Mouse (Mus musculus): Measurements from ENCODE around the gene Ctrc.

Ctrc gene

DNA sequence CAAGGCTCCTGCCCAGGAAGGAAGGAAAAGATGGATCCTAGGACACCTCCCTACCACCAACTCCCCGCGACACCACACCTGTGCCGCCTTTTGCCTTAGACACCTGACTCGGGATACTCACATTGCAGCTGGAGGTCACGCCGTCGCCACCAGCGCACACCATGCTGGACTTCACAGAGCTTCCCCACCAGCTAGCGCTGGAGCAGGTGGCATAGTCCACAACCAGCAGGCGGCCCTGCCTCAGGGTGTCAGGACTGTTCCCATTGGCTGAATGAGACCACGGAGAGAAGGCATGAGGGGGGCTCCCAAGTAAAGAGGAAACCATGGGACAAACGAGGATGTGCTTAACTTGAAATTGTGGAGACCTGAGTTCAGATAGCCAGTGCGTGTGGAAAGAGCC lies 27.3 kb downstream of the Ctrc start:
- DNase-seq (ENCODE audit: low spot score): no peak

DNA sequence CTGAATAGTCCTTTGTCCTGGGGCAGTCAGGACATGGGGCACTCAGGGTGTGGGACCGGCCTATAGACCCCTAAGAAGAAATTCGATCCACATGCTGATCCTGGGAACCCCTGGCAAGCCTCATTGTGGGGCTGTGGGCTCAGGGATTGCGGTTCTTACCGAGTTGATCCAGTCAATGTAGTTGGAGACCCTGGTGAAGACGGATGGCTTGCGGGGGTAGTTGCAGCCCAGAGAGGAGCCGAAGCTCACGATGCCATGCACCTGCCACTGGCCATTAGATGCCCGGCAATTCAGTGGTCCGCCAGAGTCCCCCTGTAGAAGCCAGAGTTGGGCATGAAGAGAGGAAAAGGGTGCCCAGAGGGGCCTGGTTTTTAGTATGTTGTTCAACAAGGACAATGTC lies 28.5 kb downstream of the Ctrc start:
- no peak for DNase-seq (ENCODE audit: low spot score)

DNA sequence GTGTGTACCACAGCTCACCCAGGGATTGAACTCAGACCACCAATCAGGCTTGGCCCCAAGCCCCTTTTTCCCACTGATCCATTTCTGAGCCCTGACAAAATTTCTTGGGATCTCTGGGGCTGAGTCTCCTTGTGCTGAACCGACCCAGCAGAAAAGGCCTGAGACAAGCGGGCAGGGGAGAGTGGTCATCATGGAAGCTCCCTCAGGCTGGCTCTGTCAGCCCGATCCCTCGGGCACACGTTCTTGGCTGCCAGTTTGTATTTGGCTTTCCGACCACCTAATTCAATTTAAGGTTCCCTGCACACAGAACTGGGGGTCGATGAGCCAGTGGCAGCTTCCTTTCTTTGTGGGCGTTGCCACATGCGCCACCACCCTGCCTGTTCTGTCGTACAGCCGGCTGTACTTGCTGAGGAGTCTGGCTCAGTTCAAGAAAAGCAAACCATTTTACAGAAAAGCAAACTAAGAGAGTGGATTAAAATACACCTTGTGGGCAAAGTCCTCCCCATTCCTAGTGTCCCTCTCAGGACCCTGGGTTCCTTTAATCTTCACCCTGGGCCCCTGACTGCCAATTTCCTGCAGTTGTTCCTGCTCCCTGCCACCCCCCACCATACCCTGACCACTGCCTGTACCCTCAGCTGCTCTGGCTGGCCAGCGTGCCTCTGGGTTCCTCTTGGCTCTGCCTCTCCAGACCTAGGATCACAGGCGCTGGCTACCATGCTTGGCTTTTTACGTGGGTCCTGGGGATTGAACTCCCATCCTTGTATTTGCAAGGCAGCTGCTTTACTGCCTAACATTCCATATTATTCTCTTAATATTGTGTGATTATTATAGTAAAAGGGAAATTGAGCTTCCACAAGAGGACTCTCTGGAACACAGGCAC lies 29.1 kb downstream of the Ctrc start:
- no peak for DNase-seq (ENCODE audit: low spot score)

DNA sequence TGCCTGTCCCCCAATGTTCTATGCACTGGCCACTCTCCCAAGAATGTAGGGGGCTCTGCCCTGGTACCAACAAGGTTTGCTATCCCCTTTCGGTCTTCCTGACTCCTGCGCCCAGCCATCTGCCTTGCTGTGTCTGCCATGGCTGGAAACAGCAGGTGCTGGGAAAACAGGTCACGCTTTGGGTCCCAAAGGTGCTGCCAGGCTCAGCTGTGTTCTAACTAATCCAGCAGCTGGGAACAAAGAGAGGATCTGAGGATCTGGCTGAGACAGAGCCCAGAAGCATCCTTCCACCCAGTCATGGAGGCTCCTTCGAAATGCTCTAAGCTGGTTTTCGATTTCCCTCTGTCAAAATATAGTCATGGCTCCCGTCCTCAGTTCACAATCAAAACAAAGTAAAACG lies 29.9 kb downstream of the Ctrc start:
- DNase-seq (ENCODE audit: low spot score): no peak

DNA sequence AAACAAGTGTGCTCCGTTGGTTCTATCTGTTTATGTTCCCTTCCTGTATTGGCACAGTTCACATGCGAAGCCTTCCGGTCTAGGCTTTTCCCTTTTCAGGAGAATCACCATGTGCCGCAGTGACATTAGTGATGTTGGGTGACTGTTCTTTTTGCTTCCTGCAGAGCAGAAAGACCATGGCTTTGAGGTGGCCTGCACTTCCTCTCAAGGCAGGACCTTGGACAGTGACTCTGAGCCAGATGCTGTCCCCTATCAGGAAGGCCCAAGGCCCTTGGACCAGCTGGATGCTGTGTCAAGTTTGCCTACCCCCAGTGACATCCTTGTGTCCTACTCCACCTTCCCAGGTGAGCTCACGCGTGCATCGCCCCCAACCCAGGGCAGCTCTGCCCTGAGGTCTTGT lies 34.8 kb downstream of the Ctrc start:
- DNase-seq (ENCODE audit: low spot score): no peak

DNA sequence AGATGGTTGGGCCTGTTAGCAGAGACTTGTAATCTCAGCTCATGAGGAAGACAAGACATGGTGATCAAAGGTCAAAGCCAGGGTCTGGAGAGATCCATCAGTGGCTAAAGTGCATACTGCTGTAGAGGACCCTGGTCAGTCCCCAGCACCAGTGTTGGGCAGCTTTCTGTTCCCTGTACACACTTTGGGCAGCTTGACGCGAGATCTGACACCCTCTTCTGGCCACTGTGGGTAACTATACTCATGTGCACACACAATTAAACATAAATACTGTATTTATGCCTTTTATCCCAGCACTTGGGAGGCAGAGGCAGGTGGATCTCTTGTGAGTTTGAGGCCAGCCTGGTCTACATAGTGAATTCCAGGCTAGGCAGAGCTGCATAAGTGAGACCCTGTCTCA lies 35.2 kb downstream of the Ctrc start:
- no peak for DNase-seq (ENCODE audit: low spot score)

DNA sequence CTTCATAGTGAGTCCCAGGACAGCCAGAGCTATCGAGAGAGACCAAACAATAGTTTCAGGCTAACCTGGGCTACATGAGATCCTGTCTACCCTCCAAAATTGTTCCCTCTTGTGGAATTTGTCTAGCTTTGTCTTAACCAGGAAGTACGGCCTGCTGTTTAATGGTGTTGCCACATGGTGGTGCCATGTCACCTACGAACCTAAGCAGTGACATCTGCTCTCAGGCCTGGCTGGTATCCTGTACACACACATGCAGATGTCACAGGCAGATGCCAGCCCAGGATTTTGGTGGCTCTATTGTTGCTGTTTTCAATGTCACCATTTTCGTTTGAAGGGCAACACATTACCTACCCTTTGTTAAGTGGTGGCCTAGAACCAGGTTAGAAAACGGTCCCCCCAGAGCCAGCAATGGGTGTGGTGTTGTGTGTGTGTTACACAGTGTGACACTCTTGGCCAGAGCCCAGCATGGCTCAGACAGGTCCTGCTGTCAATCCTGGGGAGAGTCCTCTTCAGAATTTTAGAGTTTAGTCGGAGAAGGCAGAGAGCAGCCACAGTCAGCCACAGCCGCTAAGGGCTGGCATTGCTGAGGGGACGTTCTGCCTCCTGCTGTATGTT lies 36.2 kb downstream of the Ctrc start:
- DNase-seq (ENCODE audit: low spot score): no peak

DNA sequence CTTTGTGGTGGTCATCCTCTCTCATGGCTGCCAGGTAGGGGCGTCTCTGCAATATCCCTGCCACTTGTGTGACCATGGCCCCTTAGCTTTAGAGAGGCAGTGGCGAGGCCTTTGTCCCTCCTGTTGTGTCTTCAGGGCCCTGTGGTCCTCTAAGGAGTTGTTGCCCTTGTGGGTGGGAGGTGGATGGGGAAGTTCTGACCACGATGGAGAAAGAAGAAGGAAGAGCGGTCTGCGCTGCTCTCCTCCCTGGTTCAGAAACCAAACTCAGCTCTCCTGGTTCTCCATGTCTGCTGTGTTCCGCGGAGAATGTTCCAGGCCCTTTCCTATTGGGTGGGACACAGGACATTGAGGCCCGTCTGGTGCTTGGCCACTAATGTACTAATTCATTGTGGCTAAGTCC lies 40.3 kb downstream of the Ctrc start:
- DNase-seq (ENCODE audit: low spot score): no peak

DNA sequence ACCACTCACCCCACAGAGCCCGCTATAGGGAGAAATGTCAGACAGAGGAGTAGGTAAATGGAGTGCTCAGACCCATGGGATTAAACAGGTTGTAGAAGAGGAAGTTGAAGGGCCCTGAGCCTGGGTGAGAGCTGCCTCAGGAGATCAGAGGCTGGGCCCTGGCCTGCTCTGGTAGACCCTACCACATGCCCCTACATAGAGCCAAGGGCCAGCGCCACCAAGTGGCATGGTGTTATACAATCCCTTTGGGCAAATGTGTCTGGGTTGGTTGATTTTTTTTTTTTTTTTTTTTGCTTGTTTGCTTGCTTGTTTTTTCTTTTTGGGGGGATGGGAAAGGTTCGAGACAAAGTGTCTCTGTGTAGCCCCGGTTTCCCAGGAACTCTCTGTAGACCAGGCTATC lies 42.1 kb downstream of the Ctrc start:
- no peak for DNase-seq (ENCODE audit: low spot score)

DNA sequence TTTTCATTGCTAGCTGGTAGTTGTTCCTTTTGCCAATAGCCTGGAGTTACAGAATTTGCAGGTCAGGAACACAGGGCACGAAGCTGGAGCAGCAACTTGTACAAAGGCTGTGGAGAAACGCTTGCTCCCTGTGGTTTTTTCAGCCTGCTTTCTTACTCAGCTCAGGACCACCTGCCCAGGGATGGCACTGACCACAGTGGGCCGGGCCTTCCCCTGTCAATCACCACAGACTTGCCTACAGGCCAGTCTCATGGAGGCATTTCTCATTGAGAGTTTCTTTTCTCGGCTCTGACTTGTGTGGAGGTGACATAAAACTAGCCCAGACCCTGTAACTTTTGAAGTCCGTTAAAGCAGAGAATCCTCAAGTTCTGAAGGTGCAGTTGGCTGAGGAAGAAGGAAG lies 48.6 kb downstream of the Ctrc start:
- DNase-seq (ENCODE audit: low spot score): no peak

DNA sequence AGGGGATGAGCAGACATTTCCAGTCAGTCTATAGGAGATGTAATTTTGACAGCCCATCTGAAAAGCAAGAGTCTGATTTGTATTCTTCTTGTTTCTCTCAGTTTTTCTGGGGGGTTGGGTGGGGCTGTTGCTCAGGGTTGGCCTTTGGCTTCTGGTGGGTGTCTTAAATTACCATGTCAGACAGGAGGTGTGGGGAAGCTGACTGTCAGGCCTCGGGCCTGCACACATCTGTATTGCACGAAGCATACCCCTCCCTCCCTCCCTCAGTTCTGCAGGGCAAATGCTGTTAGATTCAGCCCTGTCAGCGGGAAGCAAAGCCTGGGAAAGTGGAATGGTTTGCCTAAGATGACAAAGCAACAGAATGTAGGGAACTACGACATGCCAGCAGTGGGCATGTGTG lies 49.2 kb downstream of the Ctrc start:
- DNase-seq (ENCODE audit: low spot score): no peak

DNA sequence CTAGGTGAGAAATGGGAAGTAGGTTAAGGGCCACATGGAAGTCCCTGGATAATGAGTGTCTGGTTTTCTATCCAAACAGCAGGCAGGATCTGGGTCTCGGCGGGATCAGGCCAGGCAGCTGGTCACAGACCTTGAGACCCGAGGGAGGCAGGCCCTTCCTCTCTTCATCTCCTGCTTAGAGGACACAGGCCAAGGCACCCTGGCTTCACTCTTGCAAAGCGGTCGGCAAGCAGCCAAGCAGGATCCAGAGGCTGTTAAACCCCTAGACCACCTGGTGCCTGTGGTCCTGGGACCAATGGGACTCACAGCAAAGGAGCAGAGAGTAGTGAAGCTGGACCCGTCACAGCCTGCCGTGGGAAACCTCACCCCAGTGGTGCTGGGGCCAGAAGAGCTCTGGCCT lies 49.8 kb downstream of the Ctrc start:
- no peak for DNase-seq (ENCODE audit: low spot score)

DNA sequence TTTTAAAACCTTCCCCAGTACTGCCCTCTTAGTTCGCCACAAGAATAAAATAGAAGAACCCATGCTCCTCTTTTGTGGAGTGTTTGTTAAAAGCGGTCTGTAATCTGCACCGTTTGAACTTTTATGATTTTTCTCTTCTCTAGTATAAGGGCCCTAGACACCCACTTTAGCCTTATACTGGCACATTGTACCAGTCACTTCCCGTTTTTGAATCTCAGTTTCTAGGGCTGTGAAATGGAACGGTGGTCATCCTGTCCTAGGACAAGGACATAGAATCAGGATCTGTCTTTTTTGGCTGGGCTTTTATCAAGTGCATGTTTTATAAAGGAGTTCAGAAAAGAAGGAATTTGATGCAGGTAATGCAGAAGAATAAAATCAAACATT lies 52.0 kb downstream of the Ctrc start:
- no peak for DNase-seq (ENCODE audit: low spot score)

DNA sequence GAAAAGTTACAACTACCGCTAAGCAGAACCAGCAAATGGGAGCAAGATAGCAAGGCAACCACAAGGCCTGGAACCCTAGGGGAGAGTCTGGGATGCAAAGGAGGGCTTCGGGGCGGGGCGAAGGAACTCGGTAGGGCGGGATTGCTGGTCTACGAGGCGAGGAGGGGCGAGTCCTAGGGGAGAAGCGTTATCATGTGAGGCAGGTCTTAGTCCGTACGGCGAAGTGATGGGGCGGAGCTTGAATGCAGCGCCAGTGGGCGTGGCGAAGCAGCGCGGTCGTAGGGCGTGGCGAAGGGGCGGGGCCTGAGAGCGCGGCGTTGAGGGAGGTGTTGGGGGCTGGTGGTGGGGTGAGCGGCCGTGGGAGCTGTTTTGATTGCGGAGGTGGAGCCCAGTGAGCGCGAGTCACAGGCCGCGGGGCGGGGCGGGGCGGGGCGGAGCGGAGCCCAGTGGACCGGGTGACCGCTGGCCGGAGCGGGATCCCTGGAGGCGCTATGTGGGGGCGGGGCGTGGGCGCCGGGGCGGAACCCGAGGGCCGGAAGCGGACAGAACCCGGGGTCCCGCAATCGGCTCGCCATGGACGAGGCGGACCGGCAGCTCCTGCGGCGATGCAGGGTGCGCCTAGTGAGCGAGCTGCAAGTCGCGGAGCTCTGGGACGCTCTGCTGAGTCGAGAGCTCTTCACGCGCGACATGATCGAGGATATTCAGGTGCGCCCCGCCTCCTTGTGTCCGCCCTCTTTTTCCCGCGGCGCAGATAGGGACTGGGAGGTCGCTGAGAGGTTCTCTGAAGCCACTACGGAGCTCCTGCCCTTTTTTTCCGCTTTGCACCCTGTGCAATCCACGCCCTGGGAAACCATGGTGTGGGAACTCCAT lies 52.6 kb downstream of the Ctrc start, which contains the start of gene Casp9:
Gene Casp9 (plus strand): TSS at position 331 of the 870 bp plus-strand sequence.
- peak; percentile 93 for DNase-seq (ENCODE audit: low spot score)

DNA sequence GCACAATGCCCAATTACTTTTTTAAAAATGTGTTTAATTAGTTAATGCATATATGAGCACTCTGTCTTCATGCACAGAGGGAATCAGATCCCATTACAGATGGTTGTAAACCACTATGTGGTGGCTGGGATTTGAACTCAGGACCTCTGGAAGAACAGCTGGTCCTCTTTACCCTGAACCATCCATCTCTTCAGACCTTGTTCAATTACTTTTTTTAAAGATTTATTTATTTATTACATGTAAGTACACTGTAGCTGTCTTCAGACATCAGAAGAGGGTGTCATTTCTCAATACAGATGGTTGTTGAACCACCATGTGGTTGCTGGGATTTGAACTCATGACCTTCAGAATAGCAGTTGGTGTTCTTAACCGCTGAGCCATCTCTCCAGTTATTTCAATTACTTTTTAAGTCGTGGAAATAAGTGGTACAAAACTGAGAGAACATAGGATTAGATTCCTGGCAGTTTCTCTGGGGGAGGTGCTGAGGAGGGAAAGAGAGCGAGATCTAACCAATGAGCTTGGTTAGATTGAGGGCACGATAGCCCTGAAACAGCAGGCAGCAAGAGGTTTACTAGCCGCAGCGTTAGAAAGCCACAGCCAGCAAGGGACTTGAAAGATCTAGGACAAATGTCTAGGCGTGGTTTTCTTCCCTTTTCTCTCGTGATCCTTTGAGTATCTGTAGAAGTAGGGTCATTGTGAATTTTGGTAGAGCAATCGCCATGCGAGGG lies 53.4 kb downstream of the Ctrc start:
- DNase-seq (ENCODE audit: low spot score): no peak

DNA sequence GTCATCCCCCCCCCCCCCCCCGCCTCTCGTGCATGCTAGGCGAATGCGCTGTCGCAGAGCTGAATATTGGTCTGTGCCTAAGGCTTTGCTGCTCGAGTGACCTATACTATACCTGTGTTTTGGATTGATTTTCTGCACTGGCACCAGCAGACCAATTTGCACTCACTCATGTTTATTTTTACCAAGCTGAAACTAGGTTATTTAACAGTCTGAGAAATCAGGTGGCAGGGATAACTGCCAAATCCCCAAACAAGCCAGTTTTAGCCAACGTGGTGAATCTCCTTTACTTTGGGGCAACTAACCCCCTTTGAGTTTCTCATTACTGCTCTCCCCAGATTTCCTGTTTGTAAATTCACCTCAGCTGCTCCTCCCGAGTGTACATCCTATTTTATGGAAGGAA lies 54.2 kb downstream of the Ctrc start:
- no peak for DNase-seq (ENCODE audit: low spot score)

DNA sequence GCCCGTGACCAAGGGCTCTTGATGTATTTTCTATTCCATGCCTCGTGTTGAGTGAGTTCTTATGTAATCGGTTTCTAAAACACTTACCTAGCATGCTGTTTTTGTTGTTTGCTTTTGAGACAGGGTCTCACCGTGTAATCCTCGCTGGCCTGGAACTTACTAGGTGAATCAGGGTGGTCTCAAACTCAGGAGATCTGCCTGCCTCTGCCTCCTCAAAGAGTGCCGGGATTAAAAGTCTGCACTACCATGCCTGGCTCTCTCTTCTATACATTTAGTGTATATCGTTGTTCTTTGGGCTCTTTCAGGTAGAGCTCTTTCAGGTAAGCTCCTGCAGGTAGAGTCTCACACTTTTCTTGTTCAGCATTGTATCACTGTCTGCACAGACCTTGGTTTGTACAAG lies 54.7 kb downstream of the Ctrc start:
- DNase-seq (ENCODE audit: low spot score): no peak

DNA sequence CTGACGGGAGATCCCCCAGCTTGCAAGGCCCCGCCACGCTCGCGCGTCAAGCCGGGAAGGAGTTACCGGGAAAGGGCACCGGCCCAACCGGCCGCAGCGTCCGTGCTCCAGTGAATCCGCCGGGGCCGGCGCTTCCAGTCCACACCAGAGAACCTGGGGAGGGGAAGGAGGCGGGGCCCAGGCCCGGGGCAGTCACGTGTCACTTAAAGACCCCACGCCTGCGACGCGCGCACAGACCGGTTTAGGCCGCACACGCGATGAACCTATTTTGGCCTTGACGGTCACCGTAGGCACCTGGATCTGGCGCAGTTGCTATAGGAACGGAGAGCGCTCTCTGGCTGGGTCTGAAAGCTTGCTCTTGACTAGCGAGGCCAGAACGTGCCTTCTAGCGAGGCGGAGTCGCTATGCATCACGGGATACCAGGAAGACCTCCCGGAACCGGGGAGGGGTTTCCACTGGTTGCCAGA lies 55.6 kb downstream of the Ctrc start, which contains the start of gene Dnajc16:
Gene Dnajc16 (minus strand): TSS at position 408 of the 467 bp plus-strand sequence.
- DNase-seq (ENCODE audit: low spot score): peak; percentile 86

DNA sequence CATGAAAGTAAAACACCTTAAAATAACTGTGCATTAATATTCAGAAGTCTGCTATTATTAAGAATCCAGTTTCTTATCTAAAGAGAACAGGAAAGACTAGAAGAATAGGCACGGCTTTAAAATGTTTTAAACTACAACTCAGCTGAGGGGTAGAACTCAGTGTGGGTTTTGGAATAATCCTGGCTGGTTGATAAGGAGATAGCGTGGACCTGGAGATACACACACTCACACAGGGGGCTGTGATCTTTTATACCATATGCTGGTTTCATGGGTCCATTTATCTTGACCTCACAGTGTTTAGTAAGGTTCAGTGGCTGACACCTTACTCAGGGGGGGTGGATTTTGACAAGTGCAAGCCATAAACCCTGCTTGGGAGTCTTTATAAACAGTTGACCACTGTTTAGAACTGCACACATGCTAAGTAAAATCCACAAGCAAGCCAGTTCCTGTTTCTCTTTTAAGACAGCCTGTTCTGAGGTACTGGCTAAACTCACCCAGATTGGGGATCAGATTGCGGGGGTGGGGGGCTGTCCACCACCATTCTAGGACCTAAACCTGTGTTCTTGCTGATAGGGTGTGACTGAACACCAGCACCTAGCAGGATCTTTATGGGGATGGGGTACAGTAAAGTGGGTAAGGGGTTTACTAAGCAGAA lies 56.5 kb downstream of the Ctrc start:
- DNase-seq (ENCODE audit: low spot score): no peak

DNA sequence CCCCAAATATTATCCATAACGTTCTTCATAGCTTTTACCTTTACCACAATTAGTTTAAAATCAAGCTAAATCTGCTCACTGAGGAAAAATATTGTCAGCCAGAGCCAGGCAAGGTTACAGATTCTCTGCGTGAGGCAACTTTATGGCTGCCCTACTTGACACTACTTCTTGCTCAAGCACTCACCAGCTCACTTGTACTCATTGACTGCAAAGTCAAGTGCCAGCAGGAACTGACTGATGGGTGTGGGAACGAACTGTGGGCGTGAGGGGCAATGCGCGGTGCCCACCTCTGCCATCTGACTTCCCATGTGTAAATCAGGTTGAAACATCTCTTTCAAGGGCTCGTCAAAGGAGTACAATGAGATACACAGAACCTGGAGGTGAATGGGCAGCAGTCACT lies 58.7 kb downstream of the Ctrc start:
- no peak for DNase-seq (ENCODE audit: low spot score)

DNA sequence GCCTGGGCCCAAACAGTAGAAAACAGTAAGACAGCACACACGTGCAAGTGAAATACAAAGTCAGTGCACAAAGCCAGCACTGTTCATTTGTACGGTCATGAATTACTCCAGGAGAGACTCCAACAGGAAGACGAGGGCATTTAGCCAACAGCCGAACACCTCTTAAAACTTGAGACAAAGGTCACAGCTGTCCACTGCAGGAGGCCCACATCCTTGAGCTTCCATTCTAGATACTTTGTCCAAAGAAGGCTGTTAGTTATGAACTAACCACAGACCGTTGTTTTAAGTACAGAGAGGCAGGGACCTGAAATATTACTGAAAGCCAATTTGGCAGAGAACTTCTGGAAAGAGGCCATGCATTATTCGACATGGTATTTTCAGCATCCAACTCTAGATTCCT lies 59.1 kb downstream of the Ctrc start:
- DNase-seq (ENCODE audit: low spot score): no peak
